Mouse (Mus musculus): ENCODE data around the gene Cipc. TPM values are rescaled to one million over a fixed set of nuclear protein-coding genes. Genes with fewer than 3 reads are reported as not detected.

Cipc gene
- polyA plus RNA-seq, 1 experiment from 2014 or later: 53.6 TPM

DNA sequence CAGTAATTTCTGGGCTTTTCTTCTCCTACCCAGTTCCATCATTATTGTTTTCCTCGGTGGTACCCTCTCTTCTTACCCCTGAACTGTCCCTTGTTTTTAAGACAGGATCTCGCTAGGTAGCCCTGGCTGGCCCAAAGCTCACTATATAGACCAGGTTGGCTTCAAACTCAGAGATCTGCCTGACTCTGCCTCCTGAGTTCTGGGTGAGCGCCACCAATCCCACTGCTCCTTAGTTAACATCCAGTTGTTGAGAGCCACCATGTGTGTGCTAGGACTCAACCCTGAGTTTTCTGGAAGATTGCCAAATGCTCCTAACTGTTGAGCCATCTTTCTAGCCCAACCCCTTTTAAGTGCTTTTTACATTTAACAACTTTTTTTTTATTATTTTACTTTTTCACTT is 4.1 kb downstream of the Cipc start:
- ATAC-seq (replicated peaks): no peak

DNA sequence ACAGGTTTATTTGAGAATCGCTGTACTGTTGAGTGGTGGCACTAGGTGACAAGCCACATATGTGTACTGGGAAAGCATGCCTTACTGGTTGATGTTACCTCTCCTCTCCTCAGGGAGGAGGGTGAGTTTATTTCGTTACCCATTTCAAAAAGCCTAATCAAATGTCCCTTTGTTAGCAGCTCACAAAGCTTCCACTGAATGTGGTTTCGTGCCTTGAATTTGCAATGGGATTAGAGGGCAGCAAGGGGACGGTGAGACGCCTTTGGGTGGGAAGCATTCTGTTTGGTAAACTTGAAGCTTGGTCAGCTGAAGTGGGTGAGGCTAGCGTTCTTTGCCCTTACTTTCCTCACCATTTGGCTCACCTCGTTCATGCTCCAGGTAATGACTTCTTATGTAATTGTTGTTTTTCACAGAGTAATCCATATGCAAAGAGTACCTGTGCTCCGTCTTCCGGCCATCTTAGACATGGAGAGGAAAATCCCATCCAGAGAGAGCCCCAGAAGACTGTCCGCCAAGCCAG is 5.5 kb downstream of the Cipc start:
- Histone ChIP-seq H3K4me3 (no peak overlapping the region), H3K9ac (replicated peaks) (no peak overlapping the region), H3K27me3 (no peaks in the 10 kb centered on the region), H3K9me3 (no peaks in the 10 kb centered on the region), H3K27ac (replicated peaks) (peak overlapping the region; percentile 36; the same call in 1 of the 2 replicates), H3K4me2 (replicated peaks) (no peak overlapping the region), H3K4me1 (peaks cover 43% of the 10 kb centered on the region), H3K36me3 (peaks cover 37% of the 10 kb centered on the region)
- no peak for ATAC-seq (replicated peaks)
- WGBS: 44% methylated on average over 10 of the region's 10 CpGs

More for the DNA sequence above, 4.1 kb downstream of the Cipc start:
- Histone ChIP-seq H3K27me3 (no peaks in the 10 kb centered on the region), H3K27ac (replicated peaks) (no peak overlapping the region), H3K4me2 (replicated peaks) (no peak overlapping the region), H3K36me3 (peaks cover 27% of the 10 kb centered on the region), H3K9ac (replicated peaks) (no peak overlapping the region), H3K4me1 (peaks cover 47% of the 10 kb centered on the region), H3K4me3 (no peak overlapping the region), H3K9me3 (no peaks in the 10 kb centered on the region)
- 96% methylated on average over 3 of the region's 3 CpGs for WGBS

DNA sequence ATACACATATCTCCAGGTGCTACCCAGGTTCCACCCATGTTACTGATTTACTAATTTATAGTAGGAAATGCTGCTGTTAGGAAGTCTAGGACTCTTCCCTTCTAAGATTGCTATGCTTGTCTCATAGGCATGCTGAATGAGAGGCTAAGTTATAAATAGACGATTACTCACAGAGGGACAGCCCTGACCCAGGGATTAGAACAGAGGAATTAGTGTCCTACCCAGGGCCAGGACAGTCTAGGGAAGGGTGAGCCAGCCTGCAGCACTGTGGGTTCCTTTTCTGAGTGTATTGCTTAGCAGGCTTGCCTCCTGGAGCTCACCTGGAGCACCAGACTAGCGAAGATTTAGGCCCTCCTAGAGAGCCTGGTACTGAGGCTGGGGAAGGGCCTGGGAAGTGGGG is 9.1 kb downstream of the Cipc start:
- H3K9ac ChIP-seq (replicated peaks): no peak overlapping the region
- 92% methylated on average over 2 of the region's 2 CpGs for WGBS
- no peak overlapping the region for H3K27ac ChIP-seq (replicated peaks)
- H3K4me3 ChIP-seq: no peak overlapping the region
- H3K4me1 ChIP-seq: peaks cover 11% of the 10 kb centered on the region; the same call in 1 of the 2 replicates
- no peaks in the 10 kb centered on the region for H3K9me3 ChIP-seq
- no peaks in the 10 kb centered on the region for H3K27me3 ChIP-seq
- H3K36me3 ChIP-seq: peaks cover 67% of the 10 kb centered on the region
- no peak for ATAC-seq (replicated peaks)
- H3K4me2 ChIP-seq (replicated peaks): no peak overlapping the region

- H3K27ac ChIP-seq (replicated peaks): no peak overlapping the region
- no peak overlapping the region for H3K4me2 ChIP-seq (replicated peaks)
- no peak overlapping the region for H3K9ac ChIP-seq (replicated peaks)
- no peaks in the 10 kb centered on the region for H3K9me3 ChIP-seq
- ATAC-seq (replicated peaks): no peak
- H3K4me3 ChIP-seq: no peak overlapping the region
- no peaks in the 10 kb centered on the region for H3K27me3 ChIP-seq
- WGBS: 91% methylated on average over 5 of the region's 5 CpGs
- H3K36me3 ChIP-seq: peaks cover 84% of the 10 kb centered on the region
- H3K4me1 ChIP-seq: no peaks in the 10 kb centered on the region
These were observed 11.7 kb downstream of the Cipc start for GRCm38 (mm10) chr12:86958558-86958957.

GRCm38 (mm10) chr12:86959661-86960060 is 12.8 kb downstream of the Cipc start:
- no peak overlapping the region for H3K27ac ChIP-seq (replicated peaks)
- no peak for ATAC-seq (replicated peaks)
- no peak overlapping the region for H3K4me3 ChIP-seq
- H3K4me1 ChIP-seq: no peaks in the 10 kb centered on the region
- WGBS: 96% methylated on average over 5 of the region's 5 CpGs
- H3K27me3 ChIP-seq: no peaks in the 10 kb centered on the region
- no peak overlapping the region for H3K9ac ChIP-seq (replicated peaks)
- H3K36me3 ChIP-seq: peaks cover 87% of the 10 kb centered on the region
- no peaks in the 10 kb centered on the region for H3K9me3 ChIP-seq
- no peak overlapping the region for H3K4me2 ChIP-seq (replicated peaks)

GRCm38 (mm10) chr12:86960138-86960537 is 13.3 kb downstream of the Cipc start:
- Histone ChIP-seq H3K36me3 (peaks cover 87% of the 10 kb centered on the region), H3K4me1 (no peaks in the 10 kb centered on the region), H3K27me3 (no peaks in the 10 kb centered on the region), H3K9ac (replicated peaks) (no peak overlapping the region), H3K4me2 (replicated peaks) (no peak overlapping the region), H3K4me3 (no peak overlapping the region), H3K9me3 (no peaks in the 10 kb centered on the region), H3K27ac (replicated peaks) (no peak overlapping the region)
- WGBS: 89% methylated on average over 15 of the region's 15 CpGs
- no peak for ATAC-seq (replicated peaks)

DNA sequence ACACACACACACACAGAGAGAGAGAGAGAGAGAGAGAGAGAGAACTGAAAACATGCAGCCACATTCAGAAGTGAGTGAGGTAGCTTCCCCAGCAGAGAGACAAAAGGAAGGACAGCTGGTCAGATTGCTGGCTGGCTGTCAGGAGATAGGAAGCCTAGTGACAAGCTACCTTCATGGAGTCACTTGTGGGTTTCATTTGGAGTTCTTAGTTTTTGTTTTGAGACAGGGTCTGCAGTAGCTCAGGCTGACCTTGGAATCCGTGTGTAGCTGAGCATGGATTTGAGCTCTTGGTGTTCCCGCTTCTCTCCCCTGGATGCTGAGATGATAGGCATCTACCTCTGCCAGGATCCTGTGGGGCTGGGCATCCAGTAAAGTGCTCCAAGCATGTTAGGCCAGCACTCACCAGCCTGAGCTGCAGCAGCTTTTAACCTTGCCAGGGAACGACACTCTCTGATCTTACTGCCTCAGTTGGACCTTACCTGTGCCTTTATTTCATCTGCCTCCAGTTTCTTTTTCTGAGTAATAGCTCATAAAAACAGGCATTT is 14.0 kb downstream of the Cipc start:
- WGBS: 93% methylated on average over 3 of the region's 3 CpGs
- Histone ChIP-seq H3K27ac (replicated peaks) (no peak overlapping the region), H3K9ac (replicated peaks) (no peak overlapping the region), H3K4me1 (no peaks in the 10 kb centered on the region), H3K4me3 (no peak overlapping the region), H3K27me3 (no peaks in the 10 kb centered on the region), H3K4me2 (replicated peaks) (no peak overlapping the region), H3K36me3 (peaks cover 79% of the 10 kb centered on the region), H3K9me3 (no peaks in the 10 kb centered on the region)
- no peak for ATAC-seq (replicated peaks)

DNA sequence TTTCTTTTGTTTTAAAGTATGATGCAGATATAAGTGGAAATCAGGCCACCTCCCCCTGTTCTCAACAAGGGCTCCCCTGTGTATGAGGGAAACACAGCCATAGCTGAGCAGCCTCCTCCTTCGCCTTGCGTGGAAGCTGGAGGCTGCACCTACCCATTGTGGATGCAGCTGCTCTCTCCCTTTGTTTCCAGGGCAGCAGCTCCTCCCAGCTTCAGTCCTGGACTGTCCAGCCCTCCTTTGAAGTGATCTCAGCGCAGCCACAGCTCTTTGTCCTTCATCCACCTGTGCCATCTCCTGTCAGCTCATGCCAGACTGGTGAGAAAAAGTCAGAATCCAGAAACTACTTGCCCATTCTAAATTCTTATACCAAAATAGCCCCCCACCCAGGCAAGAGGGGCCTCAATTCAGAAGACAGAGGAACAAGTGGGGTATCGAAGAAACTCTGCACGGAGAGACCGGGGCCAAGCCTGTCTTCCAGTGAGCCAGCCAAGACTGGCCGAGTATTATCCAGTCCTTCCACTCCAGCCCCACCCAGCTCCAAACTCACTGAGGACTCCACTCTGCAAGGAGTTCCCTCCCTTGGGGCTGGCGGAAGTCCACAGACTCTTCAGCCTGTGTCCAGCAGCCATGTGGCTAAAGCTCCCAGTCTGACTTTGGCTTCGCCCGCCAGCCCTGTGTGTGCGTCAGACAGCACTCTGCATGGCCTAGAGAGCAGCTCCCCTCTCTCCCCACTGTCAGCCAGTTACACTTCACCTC is 14.9 kb downstream of the Cipc start:
- H3K9me3 ChIP-seq: no peaks in the 10 kb centered on the region
- H3K27ac ChIP-seq (replicated peaks): no peak overlapping the region
- peaks cover 71% of the 10 kb centered on the region for H3K36me3 ChIP-seq
- no peak for ATAC-seq (replicated peaks)
- no peaks in the 10 kb centered on the region for H3K4me1 ChIP-seq
- H3K4me3 ChIP-seq: no peak overlapping the region
- H3K27me3 ChIP-seq: no peaks in the 10 kb centered on the region
- 74% methylated on average over 11 of the region's 11 CpGs for WGBS
- H3K4me2 ChIP-seq (replicated peaks): no peak overlapping the region
- H3K9ac ChIP-seq (replicated peaks): no peak overlapping the region

GRCm38 (mm10) chr12:86964278-86965057 is 17.6 kb downstream of the Cipc start:
- no peak for ATAC-seq (replicated peaks)
- no peak overlapping the region for H3K9ac ChIP-seq (replicated peaks)
- WGBS: 89% methylated on average over 16 of the region's 16 CpGs
- H3K4me3 ChIP-seq: no peak overlapping the region
- no peaks in the 10 kb centered on the region for H3K27me3 ChIP-seq
- no peaks in the 10 kb centered on the region for H3K4me1 ChIP-seq
- peaks cover 51% of the 10 kb centered on the region for H3K36me3 ChIP-seq
- H3K27ac ChIP-seq (replicated peaks): no peak overlapping the region
- no peaks in the 10 kb centered on the region for H3K9me3 ChIP-seq
- no peak overlapping the region for H3K4me2 ChIP-seq (replicated peaks)

GRCm38 (mm10) chr12:86965237-86965799 is 18.5 kb downstream of the Cipc start:
- H3K36me3 ChIP-seq: peaks cover 42% of the 10 kb centered on the region

GRCm38 (mm10) chr12:86968468-86969219 is 21.8 kb downstream of the Cipc start:
- ATAC-seq (replicated peaks): no peak
- no peaks in the 10 kb centered on the region for H3K27me3 ChIP-seq
- no peak overlapping the region for H3K4me3 ChIP-seq
- H3K4me2 ChIP-seq (replicated peaks): no peak overlapping the region
- H3K9me3 ChIP-seq: no peaks in the 10 kb centered on the region
- H3K27ac ChIP-seq (replicated peaks): peak overlapping the region; percentile 43; the same call in 1 of the 2 replicates
- WGBS: 61% methylated on average over 13 of the region's 13 CpGs
- peaks cover 11% of the 10 kb centered on the region for H3K36me3 ChIP-seq
- peaks cover 12% of the 10 kb centered on the region for H3K4me1 ChIP-seq
- no peak overlapping the region for H3K9ac ChIP-seq (replicated peaks)

More at GRCm38 (mm10) chr12:86965237-86965799, 18.5 kb downstream of the Cipc start:
- Histone ChIP-seq H3K27ac (replicated peaks) (no peak overlapping the region), H3K9ac (replicated peaks) (no peak overlapping the region), H3K4me2 (replicated peaks) (no peak overlapping the region), H3K27me3 (no peaks in the 10 kb centered on the region), H3K9me3 (no peaks in the 10 kb centered on the region), H3K4me3 (no peak overlapping the region), H3K4me1 (no peaks in the 10 kb centered on the region)
- 86% methylated on average over 4 of the region's 4 CpGs for WGBS
- no peak for ATAC-seq (replicated peaks)
